Mouse (Mus musculus) testis, adult 2 months (tissue): ENCODE data around the gene Cox18.

Source experiments
- CTCF ChIP-seq: fragments of 200-500 bp; IDR thresholded peaks from 2 replicates; pipeline ENCODE4 v1.5.1; 2012; ENCODE audit warnings: low read depth, mild to moderate bottlenecking, inconsistent platforms, low read length, moderate library complexity; ENCODE audit not compliant: control insufficient read depth, insufficient read depth, insufficient replicate concordance
- POLR2A ChIP-seq: fragments of 200-500 bp; IDR thresholded peaks from 2 replicates; pipeline ENCODE4 v1.6.1; 2012; ENCODE audit warnings: low read depth, mild to moderate bottlenecking, inconsistent platforms, low read length, moderate library complexity; ENCODE audit not compliant: control insufficient read depth

- TF ChIP-seq CTCF, result no peak
- no peak for TF ChIP-seq POLR2A
Observed at GRCm38 (mm10) chr5:90182782-90183181, 41.0 kb downstream of the Cox18 start.
